Mouse (Mus musculus): Measurements from ENCODE around the gene Sit1. TPM values are rescaled to one million over a fixed set of nuclear protein-coding genes. Genes with fewer than 3 reads are reported as not detected.
A peak's percentile ranks its signal among the peaks of the same experiment; 100 is the strongest.

Sit1 gene
- polyA plus RNA-seq, 1 experiment from 2014 or later: 3.9 TPM

GRCm38 (mm10) chr4:43506536-43507185 lies 23.1 kb upstream of the Sit1 start, which contains the start of gene Car9:
Gene Car9, plus strand, starts transcription at chr4:43506966.
- peak within 1 kb of the TSS; percentile 84 for H3K4me2 ChIP-seq (ENCODE audit: low read depth, low read length)
- H3K4me1 ChIP-seq (ENCODE audit: control insufficient read depth, insufficient read depth, low read length): peaks cover 14% of the 10 kb centered on the region
- no peaks in the 10 kb centered on the region for H3K27me3 ChIP-seq (ENCODE audit: control insufficient read depth, insufficient read depth, low read length)
- no peaks in the 10 kb centered on the region for H3K36me3 ChIP-seq (ENCODE audit: control insufficient read depth, insufficient read depth)
- H3K9me3 ChIP-seq (replicated peaks; ENCODE audit: control insufficient read depth, low read length): no peaks in the 10 kb centered on the region
- WGBS: 62% methylated on average over 9 of the region's 9 CpGs
- H3K4me3 ChIP-seq (ENCODE audit: low read length): peak within 1 kb of the TSS; percentile 70
- H3K27ac ChIP-seq (ENCODE audit: low read length): no peak within 1 kb of the TSS
- H3K9ac ChIP-seq (ENCODE audit: low read length): no peak within 1 kb of the TSS
- ATAC-seq (replicated peaks; ENCODE audit: extremely low read depth, insufficient read depth, low FRiP score): no peak

GRCm38 (mm10) chr4:43506074-43506473 lies 22.5 kb upstream of the Sit1 start:
- Histone ChIP-seq H3K27me3 (ENCODE audit: control insufficient read depth, insufficient read depth, low read length) (no peaks in the 10 kb centered on the region), H3K4me2 (ENCODE audit: low read depth, low read length) (no peak overlapping the region), H3K27ac (ENCODE audit: low read length) (no peak overlapping the region), H3K4me3 (ENCODE audit: low read length) (no peak overlapping the region), H3K9ac (ENCODE audit: low read length) (no peak overlapping the region), H3K9me3 (replicated peaks; ENCODE audit: control insufficient read depth, low read length) (no peaks in the 10 kb centered on the region), H3K36me3 (ENCODE audit: control insufficient read depth, insufficient read depth) (no peaks in the 10 kb centered on the region), H3K4me1 (ENCODE audit: control insufficient read depth, insufficient read depth, low read length) (peaks cover 14% of the 10 kb centered on the region)
- 88% methylated on average over 8 of the region's 8 CpGs for WGBS
- no peak for ATAC-seq (replicated peaks; ENCODE audit: extremely low read depth, insufficient read depth, low FRiP score)

GRCm38 (mm10) chr4:43504269-43504668 lies 20.7 kb upstream of the Sit1 start:
- 73% methylated on average over 4 of the region's 4 CpGs for WGBS
- no peaks in the 10 kb centered on the region for H3K36me3 ChIP-seq (ENCODE audit: control insufficient read depth, insufficient read depth)
- no peak overlapping the region for H3K4me3 ChIP-seq (ENCODE audit: low read length)
- no peak overlapping the region for H3K27ac ChIP-seq (ENCODE audit: low read length)
- no peak overlapping the region for H3K9ac ChIP-seq (ENCODE audit: low read length)
- no peaks in the 10 kb centered on the region for H3K27me3 ChIP-seq (ENCODE audit: control insufficient read depth, insufficient read depth, low read length)
- H3K9me3 ChIP-seq (replicated peaks; ENCODE audit: control insufficient read depth, low read length): no peaks in the 10 kb centered on the region
- ATAC-seq (replicated peaks; ENCODE audit: extremely low read depth, insufficient read depth, low FRiP score): no peak
- peaks cover 18% of the 10 kb centered on the region for H3K4me1 ChIP-seq (ENCODE audit: control insufficient read depth, insufficient read depth, low read length)
- H3K4me2 ChIP-seq (ENCODE audit: low read depth, low read length): no peak overlapping the region

- Histone ChIP-seq H3K9me3 (replicated peaks; ENCODE audit: control insufficient read depth, low read length) (no peaks in the 10 kb centered on the region), H3K36me3 (ENCODE audit: control insufficient read depth, insufficient read depth) (no peaks in the 10 kb centered on the region), H3K27ac (ENCODE audit: low read length) (no peak overlapping the region), H3K4me1 (ENCODE audit: control insufficient read depth, insufficient read depth, low read length) (peaks cover 17% of the 10 kb centered on the region), H3K27me3 (ENCODE audit: control insufficient read depth, insufficient read depth, low read length) (no peaks in the 10 kb centered on the region), H3K9ac (ENCODE audit: low read length) (no peak overlapping the region), H3K4me2 (ENCODE audit: low read depth, low read length) (no peak overlapping the region), H3K4me3 (ENCODE audit: low read length) (no peak overlapping the region)
- 84% methylated on average over 6 of the region's 6 CpGs for WGBS
- no peak for ATAC-seq (replicated peaks; ENCODE audit: extremely low read depth, insufficient read depth, low FRiP score)
Measured at GRCm38 (mm10) chr4:43503506-43503905, 20.0 kb upstream of the Sit1 start.

- Histone ChIP-seq H3K4me1 (ENCODE audit: control insufficient read depth, insufficient read depth, low read length) (peaks cover 20% of the 10 kb centered on the region), H3K9me3 (replicated peaks; ENCODE audit: control insufficient read depth, low read length) (no peaks in the 10 kb centered on the region), H3K4me3 (ENCODE audit: low read length) (no peak overlapping the region), H3K9ac (ENCODE audit: low read length) (no peak overlapping the region), H3K27ac (ENCODE audit: low read length) (no peak overlapping the region), H3K4me2 (ENCODE audit: low read depth, low read length) (no peak overlapping the region), H3K27me3 (ENCODE audit: control insufficient read depth, insufficient read depth, low read length) (no peaks in the 10 kb centered on the region), H3K36me3 (ENCODE audit: control insufficient read depth, insufficient read depth) (no peaks in the 10 kb centered on the region)
- no peak for ATAC-seq (replicated peaks; ENCODE audit: extremely low read depth, insufficient read depth, low FRiP score)
- 79% methylated on average over 2 of the region's 2 CpGs for WGBS
Measured at GRCm38 (mm10) chr4:43503041-43503440, 19.5 kb upstream of the Sit1 start.

- H3K4me1 ChIP-seq (ENCODE audit: control insufficient read depth, insufficient read depth, low read length): peaks cover 27% of the 10 kb centered on the region
- H3K36me3 ChIP-seq (ENCODE audit: control insufficient read depth, insufficient read depth): 0 out of 2 replicates have a peak, but pooled peaks cover 3% of the 10 kb centered on the region
- H3K27me3 ChIP-seq (ENCODE audit: control insufficient read depth, insufficient read depth, low read length): no peaks in the 10 kb centered on the region
- H3K9ac ChIP-seq (ENCODE audit: low read length): peak within 1 kb of the TSS; percentile 79
- H3K4me2 ChIP-seq (ENCODE audit: low read depth, low read length): peak within 1 kb of the TSS; percentile 89
- peak within 1 kb of the TSS; percentile 68 for H3K27ac ChIP-seq (ENCODE audit: low read length)
- no peaks in the 10 kb centered on the region for H3K9me3 ChIP-seq (replicated peaks; ENCODE audit: control insufficient read depth, low read length)
- H3K4me3 ChIP-seq (ENCODE audit: low read length): peak within 1 kb of the TSS; percentile 77
- ATAC-seq (replicated peaks; ENCODE audit: extremely low read depth, insufficient read depth, low FRiP score): peak; percentile 89
- WGBS: 7% methylated on average over 50 of the region's 50 CpGs
Measured at GRCm38 (mm10) chr4:43499407-43500333, 16.1 kb upstream of the Sit1 start, which contains the start of gene Arhgef39. Gene Arhgef39, minus strand, starts transcription at chr4:43499695.

GRCm38 (mm10) chr4:43498983-43499382 lies 15.4 kb upstream of the Sit1 start:
- WGBS: 13% methylated on average over 8 of the region's 8 CpGs
- Histone ChIP-seq H3K27me3 (ENCODE audit: control insufficient read depth, insufficient read depth, low read length) (no peaks in the 10 kb centered on the region), H3K4me1 (ENCODE audit: control insufficient read depth, insufficient read depth, low read length) (peaks cover 32% of the 10 kb centered on the region), H3K9me3 (replicated peaks; ENCODE audit: control insufficient read depth, low read length) (no peaks in the 10 kb centered on the region), H3K27ac (ENCODE audit: low read length) (peak overlapping the region; percentile 68; the same call in 1 of the 2 replicates), H3K36me3 (ENCODE audit: control insufficient read depth, insufficient read depth) (0 out of 2 replicates have a peak, but pooled peaks cover 3% of the 10 kb centered on the region), H3K9ac (ENCODE audit: low read length) (peak overlapping the region; percentile 79), H3K4me3 (ENCODE audit: low read length) (peak overlapping the region; percentile 77), H3K4me2 (ENCODE audit: low read depth, low read length) (peak overlapping the region; percentile 89)
- ATAC-seq (replicated peaks; ENCODE audit: extremely low read depth, insufficient read depth, low FRiP score): peak; percentile 28; the same call in 1 of the 2 replicates

GRCm38 (mm10) chr4:43497946-43498345 lies 14.4 kb upstream of the Sit1 start:
- peak overlapping the region; percentile 77 for H3K4me3 ChIP-seq (ENCODE audit: low read length)
- ATAC-seq (replicated peaks; ENCODE audit: extremely low read depth, insufficient read depth, low FRiP score): no peak
- H3K9me3 ChIP-seq (replicated peaks; ENCODE audit: control insufficient read depth, low read length): no peaks in the 10 kb centered on the region
- H3K27ac ChIP-seq (ENCODE audit: low read length): no peak overlapping the region
- H3K4me2 ChIP-seq (ENCODE audit: low read depth, low read length): peak overlapping the region; percentile 89
- WGBS: 52% methylated on average over 4 of the region's 4 CpGs
- H3K4me1 ChIP-seq (ENCODE audit: control insufficient read depth, insufficient read depth, low read length): peaks cover 33% of the 10 kb centered on the region
- H3K9ac ChIP-seq (ENCODE audit: low read length): peak overlapping the region; percentile 79
- 0 out of 2 replicates have a peak, but pooled peaks cover 3% of the 10 kb centered on the region for H3K36me3 ChIP-seq (ENCODE audit: control insufficient read depth, insufficient read depth)
- no peaks in the 10 kb centered on the region for H3K27me3 ChIP-seq (ENCODE audit: control insufficient read depth, insufficient read depth, low read length)
